Mouse (Mus musculus) MN1 (cell line): ENCODE measurements around the gene Drc3.

Experiments used
- DNase-seq: peaks from one replicate; pipeline ENCODE4 v3.0.0-alpha.2; 2016; ENCODE audit warnings: low spot score

Drc3 gene

DNA sequence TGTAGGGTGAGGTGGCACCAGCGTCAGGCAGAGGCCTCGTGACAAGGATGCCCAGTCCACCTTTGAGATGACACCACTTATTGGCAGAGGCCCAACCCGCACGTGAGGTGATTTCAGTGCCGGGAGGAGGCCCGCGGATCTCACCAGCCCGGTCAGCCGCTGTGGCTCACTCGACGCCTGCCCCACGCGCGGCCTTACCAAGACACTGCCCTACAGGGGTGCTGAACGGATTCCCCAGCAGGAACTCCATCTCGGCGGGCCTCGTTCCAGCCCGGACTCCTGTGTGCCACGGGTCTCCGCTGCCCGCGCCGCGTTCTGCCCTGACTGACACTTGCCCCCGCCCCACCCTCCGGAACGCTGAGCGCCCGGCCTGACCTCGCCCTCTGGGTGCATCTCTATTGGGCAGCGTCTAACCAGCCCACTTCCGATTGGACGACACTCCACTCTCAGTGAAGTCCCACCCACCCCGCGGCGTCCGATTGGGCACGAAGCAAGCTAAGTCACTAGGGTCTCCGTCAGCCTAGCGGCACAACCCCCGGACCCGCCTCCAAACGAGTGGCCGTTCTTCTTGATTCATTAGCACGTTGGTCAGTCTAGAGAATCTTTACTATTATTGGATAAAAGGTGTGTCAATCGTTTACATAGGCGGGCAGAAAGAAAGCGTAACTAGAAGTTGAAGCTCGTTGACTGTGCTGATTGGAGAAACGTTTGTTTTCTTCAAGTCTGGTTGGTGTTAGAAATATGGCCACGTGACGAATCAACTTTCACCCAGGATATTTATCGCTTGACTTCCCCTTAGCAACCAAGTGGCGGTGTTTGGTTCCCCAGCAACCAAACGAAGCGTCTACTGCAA lies at the start of gene Drc3, which contains the start of gene Tom1l2:
TSS of gene Drc3 (plus strand) at position 771 of the 853 bp plus-strand sequence.
TSS of gene Tom1l2 (minus strand) at position 347 of the 853 bp plus-strand sequence.
- peak; percentile 100 for DNase-seq

DNA sequence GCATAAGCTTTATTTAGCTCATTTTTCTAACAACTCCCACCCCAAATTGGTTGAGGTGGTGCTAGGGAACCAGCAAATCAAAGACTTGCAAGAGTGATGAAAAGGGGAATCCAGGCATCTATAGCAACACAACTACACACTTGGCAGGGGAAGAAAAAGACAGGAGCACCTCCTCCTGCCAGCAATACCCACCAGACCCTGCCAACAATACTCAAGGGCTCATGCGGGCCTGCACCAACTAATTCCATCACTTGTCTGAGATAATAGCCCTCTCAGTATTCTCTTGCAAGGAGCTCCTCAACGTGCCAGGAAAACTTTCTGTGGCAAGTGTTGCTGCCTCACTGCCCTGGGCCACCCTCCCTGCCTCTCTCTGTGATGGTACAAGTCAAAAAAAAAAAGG lies 49.6 kb upstream of the Drc3 start:
- no peak for DNase-seq

DNA sequence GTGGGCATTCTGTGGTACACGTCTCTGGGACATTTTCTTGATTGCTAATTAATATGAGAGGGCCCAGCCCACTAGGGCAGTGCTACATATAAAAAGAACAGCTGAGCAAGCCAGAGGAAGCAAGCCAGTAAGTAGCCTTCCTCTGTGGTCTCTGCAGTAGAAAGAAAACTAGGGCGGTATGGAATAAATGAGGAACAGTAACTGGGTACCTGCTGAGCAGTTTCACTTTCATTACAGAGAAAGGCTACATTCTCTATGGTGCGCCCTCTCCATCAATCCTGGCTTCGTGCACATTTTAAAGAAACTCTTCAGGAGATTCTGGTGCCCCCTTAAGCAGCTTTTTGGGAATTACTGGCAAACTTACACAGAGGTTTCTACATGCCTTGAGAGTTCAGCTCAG lies 47.5 kb upstream of the Drc3 start:
- no peak for DNase-seq

DNA sequence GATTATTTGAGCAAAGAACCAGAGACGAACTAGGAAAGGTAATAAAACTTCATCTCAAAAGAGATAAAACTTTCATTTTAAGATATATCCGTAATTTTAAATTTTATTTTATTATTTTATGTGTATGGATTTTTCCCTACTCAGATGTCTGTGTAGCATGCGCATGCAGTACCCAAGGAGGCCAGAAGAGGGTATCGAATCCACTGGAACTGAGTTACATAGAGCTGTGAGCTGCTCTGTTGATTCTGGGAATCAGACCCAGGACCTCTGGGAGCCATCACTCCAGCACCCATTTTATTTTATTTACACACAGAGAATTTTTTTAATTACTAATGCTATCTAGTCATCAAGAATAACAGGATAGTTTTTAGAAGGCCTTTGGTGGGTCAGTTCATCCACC lies 46.3 kb upstream of the Drc3 start:
- DNase-seq = peak; percentile 52

DNA sequence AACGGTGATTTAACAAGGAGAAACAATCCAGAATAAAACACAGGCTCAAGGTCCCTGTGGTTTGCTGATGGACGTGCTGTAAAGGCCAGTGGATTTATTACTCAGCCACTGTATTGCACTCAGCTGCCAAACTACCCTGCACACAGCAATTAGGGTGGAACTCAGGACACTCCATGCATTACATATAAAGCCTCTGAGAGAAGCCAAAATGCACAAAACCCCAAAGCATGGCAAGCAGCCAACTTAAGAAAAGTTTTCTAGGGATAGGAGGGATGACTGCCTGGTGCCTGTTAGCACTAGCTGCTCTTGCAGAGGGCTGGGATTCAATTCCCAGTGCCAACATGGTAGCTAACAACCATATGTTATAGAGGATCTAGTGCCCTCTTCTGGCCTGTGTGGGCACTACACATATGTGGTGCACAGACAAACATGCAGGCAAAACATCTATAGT lies 45.7 kb upstream of the Drc3 start:
- peak; percentile 43 for DNase-seq

DNA sequence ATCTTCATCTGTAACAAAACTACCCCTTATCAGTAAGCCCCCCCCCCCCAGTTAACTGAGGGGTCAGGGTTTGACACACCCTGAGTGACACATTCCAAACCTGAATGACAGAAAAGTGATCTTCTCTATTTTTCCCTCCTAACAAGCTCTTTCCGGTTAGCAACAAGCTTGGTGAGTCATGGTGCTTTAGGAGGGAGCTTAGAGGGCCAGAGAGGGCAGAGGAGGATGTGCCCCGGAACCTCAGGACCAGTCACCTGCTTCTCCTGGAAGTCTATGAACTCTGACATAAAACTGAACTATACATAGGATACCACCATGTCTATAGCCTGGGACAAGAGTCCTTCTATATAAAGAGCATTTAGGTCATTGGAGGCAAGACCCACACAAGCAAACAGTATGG lies 45.1 kb upstream of the Drc3 start:
- no peak for DNase-seq

DNA sequence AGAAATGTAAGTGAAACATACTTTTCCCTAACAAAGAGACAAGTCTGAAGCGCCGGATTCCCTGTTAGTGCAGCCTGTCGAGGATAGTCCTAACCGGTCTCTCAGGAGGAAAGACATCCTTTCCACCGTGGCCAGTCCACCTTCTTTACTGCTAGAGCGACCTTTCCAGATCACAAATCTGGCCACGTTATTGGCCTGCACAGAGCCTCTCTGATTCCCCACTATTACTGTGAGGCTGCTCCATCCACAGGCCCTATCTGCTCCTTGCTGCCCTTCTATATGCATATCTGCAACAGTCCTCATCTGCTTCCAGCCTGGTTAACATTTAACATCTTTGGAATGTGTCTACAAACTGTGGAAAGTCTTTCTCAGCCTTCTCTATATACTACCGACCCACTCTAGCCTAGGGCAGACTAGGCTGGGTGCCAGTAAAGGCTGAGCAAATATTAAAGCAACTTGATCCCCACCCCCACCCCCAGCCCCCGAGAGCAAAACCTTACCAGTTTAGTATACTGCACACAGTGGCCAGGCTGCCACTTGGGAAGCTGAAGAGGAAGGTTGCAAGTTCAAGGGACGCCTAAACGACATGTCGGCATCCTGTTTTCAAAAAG lies 44.5 kb upstream of the Drc3 start:
- no peak for DNase-seq

DNA sequence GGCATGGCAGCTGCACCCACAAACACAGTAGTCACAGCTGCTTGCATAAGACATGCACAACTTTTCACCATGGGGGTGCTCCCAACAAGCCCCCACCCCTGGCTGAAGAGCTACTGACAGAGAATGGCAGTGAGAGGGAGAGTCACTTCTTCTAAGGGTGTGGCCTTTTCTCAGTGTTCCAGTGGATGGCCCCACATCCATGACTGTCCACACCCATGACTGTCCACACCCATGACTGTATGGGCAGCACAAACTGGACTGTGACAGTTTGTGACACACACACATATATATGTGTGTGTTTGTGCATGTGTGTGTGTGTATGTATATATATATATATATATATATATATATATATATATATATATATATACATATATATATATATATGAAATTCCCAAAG lies 43.3 kb upstream of the Drc3 start:
- no peak for DNase-seq

DNA sequence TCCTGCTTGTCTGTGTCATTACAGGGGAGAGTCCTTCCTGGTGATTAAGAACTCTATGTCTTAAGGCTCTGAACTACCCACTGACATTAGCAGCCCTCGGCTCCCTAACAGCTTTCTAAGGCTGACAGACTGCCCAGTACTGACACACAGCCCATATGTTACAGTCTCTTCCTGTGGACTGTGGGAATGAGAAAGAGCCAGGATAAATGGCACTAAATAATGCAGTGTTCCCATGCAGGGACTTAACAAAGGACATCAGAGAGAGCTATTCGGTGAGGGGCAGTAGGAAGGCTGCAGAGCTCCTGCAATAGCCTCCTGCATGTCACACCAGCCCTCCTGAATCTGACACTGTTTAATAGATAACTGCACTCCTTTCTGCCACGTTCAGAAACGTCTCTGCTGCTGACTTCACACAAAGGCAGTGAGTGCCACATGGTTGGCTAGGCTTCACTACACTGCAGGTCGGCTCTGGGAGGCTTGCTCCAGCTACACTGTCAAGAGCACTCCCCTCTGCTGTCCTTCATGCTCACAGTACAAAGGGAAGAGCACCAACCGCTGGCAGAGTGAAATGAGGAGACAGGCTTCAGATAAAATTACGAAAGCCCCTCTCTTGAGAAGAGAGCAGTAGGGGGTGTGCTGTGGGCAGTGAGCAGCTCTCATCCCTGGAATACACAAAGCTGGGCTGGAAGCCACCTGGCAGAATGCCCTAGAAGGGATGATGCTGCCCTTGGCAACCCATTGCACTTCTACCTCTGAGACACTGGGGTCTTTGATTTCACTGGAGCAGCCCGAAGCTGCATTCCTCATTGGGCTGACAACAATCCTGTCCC lies 41.9 kb upstream of the Drc3 start:
- peak; percentile 94 for DNase-seq

DNA sequence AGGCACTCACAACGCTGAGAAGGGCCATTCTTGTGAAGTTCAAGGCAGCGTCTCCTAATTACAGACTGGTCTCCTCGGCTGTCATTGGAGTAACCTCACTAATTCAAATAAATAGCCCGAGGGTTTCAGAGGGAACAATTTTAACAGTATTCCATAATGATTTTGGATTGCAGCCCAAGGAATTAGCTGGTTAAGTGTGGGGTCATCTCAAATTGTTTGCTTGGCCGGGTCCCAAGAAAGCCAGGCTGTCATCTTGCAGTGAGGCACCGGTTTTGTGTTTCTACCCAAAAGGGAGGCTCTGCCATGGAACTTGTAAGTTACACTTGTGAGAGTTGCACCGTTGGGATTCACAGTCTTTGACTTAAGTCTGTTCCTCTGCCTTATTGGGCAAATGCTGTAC lies 36.9 kb upstream of the Drc3 start:
- peak; percentile 69 for DNase-seq

DNA sequence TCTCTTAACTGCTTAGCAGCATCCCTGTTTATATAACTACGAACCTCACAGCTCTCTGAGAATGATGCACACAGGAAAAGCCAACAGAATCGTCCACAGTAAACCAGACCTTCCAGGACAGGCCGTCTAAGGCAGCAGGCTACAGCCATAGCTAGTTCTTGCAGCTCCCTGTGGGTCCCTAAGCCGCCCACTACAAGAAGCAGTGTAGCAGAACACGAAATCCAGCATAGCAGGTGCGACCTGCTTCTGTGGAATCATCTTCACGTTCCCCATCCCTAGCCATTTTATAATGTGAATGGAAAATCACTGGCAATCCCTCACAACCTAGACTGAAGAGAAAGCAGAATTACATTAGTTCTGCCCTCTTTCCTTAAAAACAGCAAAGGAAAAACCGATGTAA lies 36.2 kb upstream of the Drc3 start:
- no peak for DNase-seq

DNA sequence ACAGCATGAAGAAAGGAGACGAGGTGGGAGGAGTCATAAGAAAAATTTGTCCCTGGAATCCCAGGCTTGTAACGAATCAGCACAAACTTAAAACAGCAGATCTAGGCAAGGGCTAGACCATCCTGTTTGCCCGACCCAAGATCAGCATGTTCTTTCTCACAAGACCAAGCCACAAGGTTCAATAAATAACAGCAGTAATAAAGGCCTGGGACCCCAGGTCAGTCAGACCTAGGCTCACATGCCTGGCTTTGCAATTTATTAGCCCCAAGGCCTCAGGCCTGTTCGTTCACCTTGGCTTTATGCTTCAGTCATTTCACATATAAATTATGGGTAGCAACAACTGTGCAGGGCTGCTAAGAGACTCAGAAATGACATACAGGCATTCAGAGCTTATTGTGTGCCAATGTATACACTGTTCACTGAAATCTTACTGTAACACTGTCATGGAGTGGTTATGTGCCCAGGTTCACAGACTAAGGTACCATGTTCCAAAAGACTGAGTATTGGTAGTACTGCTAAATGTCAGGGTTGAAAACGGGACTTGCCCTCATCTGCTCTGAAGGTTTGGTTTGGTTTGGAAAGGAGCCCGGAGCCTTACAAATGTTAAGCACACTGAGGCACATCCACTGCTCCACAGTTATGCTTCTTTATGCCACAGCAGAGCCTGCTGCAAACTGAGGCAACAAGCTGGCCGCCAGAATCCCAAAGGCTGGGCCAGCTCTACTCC lies 35.6 kb upstream of the Drc3 start:
- no peak for DNase-seq

DNA sequence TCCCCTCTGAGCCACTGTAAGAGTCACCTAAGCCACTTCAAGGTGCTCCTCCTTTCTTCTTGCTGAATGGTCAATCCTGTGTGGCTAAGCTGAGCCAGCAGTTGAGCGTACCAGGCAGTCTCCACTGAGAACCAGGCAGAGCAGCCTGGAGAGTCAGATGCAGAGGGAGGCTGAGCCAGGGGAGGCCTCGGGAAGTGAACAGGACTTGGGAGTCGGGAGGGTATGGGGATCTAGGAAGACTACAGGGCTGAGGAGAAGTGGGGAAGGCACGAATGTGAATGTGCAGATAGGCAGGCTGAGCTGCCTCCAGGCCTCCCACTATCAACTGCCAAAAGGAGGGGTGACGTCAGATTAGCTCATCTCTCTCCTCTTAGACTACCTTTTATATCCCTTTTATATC lies 34.4 kb upstream of the Drc3 start:
- no peak for DNase-seq

DNA sequence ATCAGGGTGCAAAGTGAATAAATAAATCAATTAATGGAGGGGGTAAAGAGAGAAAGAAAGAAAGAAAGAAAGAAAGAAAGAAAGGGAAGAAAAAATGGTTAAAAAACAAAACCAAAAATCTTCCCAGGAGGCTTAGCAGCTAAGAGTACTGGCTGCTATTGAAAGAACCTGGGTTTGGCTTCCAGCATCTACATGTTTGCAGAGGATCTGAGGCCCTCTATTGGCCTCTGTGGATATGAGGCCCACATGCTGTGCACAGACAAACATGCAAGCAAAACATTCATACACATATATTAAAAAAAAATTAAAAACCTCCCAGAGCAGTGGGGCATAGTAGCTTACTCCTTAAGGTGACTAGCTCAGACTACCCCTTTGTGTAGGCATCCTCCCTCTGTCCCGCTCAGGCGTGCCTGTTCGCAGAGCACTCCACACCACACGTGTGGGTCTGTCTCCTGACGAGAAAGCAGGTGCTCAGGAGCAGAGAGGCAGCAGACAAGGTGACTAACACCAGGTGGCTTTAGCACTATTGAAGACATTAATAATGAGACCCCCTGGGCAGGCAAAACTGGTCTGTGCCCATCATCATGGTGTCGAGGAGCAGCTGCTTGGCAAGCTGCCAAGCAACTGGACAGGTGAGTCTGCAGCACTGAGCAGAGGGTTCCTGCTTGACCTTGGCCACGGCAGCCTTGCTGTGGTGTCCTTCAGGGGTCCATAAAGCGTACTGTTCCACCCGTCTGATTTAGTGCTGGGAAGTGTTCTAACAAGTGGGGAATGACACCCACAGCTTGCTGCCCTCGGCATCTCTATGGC lies 33.7 kb upstream of the Drc3 start:
- no peak for DNase-seq

DNA sequence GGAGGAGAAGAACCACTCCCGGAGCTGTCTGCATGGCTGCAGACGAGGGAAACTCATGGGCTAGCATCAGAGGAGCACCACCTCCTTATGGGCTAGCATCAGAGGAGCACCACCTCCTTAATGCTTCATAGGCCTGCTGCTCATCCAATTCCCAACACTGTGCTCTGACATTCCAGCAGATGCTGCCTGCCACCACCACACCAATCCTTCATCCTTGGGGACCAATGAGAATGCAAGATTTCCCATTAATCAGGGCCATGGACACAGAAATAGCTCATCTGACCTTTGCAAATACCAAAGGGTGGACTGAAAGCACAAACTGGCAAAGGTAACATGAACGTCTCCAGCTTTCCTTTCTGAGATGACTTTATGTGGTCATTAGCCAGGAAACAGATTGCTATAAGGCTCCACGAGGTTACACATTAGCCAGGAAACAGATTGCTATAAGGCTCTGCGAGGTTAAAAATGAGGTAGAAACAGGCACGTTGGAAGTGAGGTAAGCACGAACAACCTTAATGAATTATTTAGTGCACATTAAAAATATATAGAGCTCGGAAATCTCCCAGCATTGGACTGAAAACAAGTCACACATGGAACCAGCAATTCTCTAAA lies 32.6 kb upstream of the Drc3 start:
- DNase-seq = no peak

DNA sequence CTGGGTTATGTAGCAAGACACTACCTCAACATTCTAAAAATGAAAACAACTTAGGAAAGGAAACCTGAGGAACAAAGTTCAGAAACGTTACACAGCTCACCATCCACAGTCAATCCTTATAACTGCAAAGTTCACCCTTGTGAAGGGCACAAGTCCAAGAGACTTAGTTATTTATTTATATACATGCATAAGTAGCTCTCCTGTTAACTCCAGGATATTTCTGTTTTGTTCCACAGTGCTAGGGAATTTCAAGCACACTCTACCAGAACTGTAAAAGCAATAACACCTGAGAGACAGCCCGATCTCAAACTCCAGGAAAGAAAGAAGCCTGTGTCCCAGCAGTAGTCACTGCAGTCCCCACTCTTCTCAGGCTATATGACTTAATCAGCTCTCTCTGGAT lies 31.7 kb upstream of the Drc3 start:
- no peak for DNase-seq

DNA sequence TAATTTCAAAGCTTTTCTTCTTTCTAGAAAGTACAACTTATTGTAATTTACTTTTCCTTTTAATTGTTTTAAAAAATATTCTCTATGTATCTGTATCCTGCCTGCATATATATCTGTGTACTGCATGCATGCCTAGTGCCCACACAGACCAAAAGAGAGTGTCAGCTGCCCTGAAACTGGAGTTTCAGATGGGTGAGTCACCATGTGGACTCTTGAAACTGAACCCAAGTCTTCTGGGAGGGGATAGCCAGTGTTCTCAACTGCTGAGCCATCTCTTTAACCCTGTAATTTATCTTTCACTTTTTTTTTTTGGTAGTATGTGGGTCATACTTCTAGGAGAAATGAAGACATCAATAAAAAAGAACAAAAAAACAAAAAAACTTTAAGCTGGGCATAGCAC lies 29.4 kb upstream of the Drc3 start:
- no peak for DNase-seq

DNA sequence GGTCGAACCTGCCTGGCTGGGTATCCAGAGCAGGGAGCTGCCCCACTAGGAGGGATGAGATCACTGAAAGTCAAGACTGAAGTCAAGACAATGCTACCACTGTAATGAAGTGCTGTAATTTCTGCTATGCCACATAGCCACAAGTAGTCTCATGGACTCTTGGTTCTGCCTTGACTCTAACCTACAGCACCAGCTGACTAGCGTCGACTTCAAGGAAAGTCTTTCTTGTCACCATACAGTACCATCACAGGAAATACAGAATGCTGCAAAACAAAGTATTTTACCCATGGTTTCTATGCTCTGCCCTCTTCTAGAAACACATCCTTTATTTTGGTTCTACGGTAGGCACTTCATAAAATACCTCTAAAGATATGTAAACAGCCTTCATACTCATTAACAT lies 22.6 kb upstream of the Drc3 start:
- DNase-seq = no peak

DNA sequence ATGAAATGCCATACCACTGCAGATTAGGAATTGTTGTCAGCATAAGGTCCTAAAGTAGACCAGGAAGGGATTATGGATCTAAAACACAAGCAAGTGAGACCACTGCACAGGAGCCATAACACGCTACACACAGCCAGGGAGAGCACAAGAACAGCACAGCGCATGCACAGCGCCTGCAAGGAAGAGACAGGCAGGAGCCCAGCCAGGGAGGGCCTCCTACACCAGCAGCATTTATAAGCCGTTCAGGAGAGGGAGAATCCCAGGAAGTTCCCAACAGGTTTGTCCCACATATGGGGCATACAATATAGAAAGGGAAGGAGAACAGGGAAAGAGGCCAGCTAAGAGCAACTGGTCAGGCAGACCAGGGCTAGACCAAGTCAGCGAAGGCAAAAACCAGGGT lies 19.7 kb upstream of the Drc3 start:
- DNase-seq = no peak

DNA sequence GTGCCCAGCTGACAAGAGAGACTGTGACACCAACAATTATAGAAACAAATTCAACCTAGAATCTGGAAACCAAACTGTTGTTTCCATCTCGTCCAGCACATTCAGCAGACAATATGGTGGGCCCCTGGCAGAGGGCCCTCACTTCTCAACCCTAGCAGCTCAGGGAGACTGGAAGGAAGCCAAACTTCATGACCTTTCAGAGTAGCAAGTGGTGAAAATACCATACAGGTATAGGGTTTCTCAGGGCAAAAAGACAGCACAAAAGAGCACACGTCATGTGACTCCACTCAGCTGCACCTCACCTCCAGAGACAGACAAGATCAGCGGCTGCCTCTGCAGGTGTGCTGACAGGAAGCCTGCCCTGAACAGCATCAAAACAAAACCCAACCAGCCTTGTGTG lies 19.0 kb upstream of the Drc3 start:
- no peak for DNase-seq

DNA sequence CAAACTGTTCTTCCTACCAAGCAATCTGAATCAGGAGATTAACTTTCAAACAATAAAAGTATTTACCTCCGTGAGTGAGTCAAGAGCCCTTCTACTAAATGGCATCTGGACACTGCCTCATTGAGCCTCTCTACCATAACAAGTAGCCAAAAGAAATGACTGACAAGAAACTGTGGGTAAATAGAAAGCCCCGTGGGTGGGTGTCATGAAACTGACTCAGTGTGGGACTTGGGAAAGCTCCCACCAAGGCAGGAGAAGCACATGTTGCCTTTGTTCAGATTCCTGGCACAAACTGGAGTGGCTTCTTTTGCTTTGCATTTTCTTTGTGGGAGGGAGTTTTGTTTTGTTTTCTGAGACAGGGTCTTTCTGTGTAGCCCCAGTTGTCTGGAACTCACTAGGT lies 17.4 kb upstream of the Drc3 start:
- no peak for DNase-seq
